Mouse (Mus musculus) cerebral cortex, adult 2 months (tissue): ENCODE data around the gene Traf7.

Experiments used
- WGBS: fragments of 180-500 bp; shearing (Covaris S2); methylation state at CpG from one replicate; pipeline ENCODE4 v1.1.7; 2018; 5-methylcytosine and 5-hydroxymethylcytosine counted together

The Traf7 gene

GRCm38 (mm10) chr17:24545247-24545646 lies 17.5 kb upstream of the Traf7 start:
- WGBS, result 74% methylated on average over 2 of the region's 2 CpGs

DNA sequence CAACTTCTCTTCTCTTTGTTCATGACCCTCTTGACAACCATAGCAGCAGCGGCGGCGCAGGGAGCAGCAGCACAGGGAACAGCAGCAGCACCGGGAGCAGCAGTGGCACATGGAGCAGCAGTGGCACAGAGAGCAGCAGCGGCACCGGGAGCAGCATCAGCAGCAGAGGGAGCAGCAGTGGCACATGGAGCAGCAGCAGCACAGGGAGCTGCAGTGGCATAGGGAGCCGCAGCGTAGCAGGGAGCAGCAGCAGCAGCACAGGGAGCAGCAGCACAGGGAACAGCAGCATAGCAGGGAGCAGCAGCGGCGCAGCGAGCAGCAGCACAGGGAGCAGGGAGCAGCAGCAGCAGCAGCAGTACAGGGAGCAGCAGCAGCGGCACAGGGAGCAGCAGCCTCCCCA lies 16.9 kb upstream of the Traf7 start:
- WGBS, result 17% methylated on average over 12 of the region's 12 CpGs

DNA sequence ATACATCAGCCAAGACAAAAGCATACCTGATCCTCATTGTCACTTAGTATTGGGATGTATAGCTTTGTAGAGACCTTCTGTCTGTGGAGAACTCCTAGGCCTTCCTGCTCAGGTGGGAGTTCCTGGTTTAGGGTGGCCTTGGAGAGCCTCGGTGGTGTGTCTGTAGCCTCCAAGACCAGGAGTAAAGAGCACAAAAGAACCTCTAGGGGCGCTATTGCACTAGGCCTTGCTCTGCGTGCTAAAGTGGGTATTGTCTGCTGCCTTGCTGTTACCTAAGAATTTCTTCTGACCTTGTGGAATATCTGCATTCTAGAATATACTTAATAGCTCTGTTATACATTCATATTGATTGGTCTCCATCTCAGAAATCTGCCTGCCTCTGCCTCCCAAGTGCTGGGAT lies 12.6 kb upstream of the Traf7 start:
- 9% methylated on average over 3 of the region's 3 CpGs for WGBS

DNA sequence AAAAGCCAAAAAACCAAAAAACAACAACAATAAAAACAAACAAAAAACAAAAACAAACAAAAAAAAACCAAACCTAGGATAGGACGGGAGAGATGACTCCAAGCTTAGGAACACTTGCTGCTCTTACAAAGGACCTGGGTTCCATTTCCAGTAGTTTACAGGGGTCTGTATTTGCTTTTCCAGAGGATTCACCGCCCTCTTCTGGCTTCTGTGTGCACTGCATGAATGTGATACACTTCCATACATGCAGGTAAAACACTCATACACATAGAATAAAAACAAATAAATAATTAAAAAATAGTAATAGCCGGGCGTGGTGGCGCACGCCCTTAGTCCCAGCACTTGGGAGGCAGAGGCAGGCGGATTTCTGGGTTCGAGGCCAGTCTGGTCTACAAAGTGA lies 11.2 kb upstream of the Traf7 start:
- 69% methylated on average over 8 of the region's 8 CpGs for WGBS

DNA sequence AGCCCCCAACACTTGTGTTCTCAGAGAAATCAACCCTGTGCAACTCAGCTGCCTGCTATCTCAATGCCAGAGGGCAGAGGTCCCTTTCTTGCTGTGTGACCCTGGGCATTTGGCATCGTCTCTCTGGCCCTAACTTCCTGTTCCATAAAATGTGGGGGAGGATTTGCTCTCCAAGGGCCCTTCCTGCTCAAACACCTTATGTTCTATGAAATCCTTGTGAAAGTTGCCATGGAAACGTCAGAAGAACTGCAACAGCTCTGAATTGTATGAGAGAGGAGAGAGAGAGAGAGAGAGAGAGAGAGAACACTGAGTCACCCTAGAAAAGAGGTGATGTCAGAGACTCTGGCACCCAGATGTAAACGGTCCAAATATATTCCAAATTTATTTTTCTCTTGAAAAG lies 9.8 kb upstream of the Traf7 start:
- 18% methylated on average over 3 of the region's 3 CpGs for WGBS

DNA sequence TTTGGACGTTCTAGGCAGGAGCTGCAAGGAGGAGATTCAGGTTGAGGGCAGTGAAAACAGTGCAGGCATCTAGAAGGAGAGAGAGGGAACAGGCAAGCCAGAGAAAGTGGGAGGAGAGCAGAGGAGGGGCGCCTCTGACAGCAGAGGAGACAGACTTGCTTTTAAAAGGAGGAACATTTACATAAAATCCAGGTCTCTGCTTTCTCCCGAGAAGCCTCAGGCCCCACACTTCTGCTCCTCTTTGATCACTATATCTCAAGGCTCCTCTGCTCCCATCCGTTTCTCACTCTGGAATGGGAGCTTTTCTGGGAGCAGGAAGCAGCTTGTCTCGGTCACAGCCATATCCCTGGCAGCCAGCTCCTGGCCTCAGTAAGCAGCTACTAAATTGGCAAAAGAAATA lies 7.6 kb upstream of the Traf7 start:
- 36% methylated on average over 5 of the region's 5 CpGs for WGBS

DNA sequence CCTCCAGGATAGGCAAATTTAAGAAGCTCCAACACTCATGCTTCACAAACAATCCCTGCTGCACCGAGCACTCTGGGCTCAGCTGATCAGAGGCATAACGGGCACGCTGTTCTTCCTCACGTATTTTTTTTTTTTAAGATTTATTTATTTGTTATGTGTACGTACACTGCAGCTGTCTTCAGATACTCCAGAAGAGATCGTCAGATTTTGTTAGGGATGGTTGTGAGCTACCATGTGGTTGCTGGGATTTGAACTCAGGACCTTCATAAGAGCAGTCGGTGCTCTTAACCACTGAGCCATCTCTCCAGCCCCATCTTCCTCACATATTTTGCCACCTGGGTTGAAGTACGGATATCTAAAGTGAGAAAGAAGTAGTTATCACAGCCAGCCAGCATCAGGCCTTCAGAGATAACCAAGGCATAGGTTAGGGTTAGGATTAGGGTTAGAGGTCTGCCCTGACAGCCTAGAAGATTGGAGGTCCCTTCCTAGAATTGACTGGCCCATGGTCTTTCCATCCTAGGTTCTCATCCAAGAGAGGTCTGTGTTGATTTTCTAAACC lies 6.5 kb upstream of the Traf7 start, which contains the start of gene Rab26:
Gene Rab26, minus strand, starts transcription at position 51 of the 559 bp plus-strand sequence.
- WGBS, result 65% methylated on average over 8 of the region's 8 CpGs

DNA sequence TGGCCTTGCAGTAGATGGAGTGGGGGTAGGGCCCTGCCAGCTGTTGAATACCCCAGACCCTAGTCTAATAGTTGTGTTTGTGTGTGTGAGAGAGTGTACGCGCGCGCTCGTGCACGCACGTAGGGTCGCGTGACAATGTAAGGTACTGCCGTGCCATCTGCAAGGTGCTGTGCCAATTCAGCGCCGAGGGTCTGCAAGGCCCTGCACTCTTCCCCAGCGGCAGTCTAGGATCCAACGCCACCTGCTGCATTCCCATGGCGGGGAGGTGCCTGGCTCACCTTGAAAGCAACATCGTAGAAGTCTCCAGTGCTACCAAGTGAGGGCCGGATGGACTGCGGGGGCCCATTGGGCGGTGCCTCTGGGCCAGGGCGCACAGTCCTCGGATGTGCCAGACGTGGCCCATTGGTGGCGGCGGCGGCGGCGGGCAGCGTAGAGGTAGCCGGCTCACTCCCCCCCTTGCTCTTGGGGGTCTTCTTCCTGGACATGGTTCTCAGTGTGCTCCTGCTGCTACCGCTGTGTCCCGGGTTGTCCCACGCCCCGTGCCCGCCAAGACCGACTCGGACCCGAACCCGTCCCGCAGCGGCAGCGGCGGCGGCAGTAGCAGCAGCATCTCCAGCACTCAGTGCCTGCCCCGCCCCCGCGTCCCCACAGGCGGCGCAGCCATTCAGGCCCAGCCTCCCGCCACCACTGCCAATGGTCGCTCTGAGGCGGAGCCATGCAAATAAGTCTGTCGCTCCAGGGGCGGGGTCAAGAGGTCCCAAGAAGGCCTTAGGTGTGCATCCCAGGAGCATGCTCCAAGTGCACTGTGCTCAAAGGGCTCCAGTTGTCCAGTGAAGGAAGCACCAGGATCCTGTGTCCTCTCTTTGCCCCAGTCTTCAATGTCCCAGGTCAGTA lies 5.6 kb upstream of the Traf7 start:
- 9% methylated on average over 53 of the region's 53 CpGs for WGBS

DNA sequence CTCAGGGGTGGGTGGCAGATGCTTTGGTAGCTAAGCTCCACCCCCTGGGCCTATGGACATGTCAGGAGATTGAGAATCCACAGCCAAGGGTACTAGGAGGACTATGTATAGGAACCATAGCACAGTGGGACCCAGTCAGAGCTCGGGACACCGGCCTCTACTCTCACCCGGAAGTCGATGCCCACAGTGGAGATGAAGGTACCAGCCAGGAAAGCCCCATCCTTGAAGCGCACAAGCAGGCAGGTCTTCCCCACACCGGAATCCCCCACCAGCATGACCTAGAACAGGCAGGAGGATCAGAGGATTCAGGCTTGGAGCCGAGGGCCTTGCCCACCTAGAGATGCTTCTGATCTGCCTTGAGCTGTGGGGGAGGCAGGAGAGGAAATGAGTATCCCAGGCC lies 4.3 kb upstream of the Traf7 start:
- whole genome bisulfite sequencing, result 75% methylated on average over 7 of the region's 7 CpGs

DNA sequence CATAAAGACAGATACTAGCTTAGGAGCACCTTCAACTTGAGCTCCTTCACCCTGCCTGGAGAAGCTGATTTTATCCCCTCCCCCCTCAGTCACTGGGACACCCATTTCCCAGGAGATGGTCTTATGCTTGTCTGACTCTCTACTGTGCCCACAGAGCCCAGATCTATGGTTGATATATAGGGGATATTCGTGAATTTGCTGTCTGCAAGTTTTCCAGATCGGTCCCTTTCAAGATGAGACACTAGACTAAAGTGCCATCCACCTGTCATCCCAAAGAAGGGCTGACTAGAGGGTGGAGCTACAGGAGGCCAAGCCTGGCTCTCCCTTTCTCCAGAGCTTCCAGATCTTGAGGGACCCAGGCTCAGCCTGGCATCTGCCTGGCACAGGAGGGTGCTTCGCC lies 3.3 kb upstream of the Traf7 start:
- WGBS, result 66% methylated on average over 3 of the region's 3 CpGs

GRCm38 (mm10) chr17:24530361-24531050 lies 2.8 kb upstream of the Traf7 start:
- WGBS, result 35% methylated on average over 8 of the region's 8 CpGs

DNA sequence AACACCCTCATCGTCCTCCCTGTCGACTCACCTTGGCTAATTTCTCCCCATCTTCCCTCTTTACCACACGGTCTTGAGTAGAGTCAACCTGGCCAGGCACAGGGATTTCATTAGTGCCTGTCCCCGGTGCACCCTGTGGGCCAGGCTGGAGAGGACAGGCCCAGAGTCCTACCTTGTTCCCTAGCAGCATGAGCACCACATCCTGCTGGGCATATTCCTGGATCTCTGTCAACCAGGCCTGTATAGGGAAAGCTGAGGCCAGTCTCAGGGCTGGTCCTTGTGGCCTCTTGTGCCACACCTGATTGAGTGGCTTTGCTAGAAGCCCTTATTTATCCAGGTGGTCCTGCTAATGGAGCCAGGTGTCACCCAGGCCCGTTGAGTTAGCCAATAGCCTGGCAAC lies 2.1 kb upstream of the Traf7 start:
- 28% methylated on average over 5 of the region's 5 CpGs for WGBS

GRCm38 (mm10) chr17:24529007-24529451 lies 1.3 kb upstream of the Traf7 start:
- 2% methylated on average over 4 of the region's 4 CpGs for WGBS

DNA sequence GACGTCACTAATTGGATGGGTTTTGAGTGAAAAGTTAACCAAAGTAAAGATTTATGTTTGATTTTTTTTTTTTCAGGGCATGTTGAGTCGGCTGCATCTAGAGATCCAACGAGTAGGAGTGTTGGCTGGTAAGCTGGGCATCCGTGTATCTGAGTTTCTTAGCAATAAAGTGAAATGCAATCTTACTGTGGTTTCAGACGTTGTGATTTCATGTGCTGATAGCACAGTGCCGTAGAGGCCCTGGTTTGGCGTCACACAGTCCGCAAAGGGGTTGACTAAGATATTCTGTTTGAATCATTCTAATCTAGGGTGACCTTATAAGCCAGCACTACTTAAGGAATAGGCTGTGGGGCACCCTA lies 801 bp upstream of the Traf7 start:
- WGBS, result under 1% methylated on average over 8 of the region's 8 CpGs

GRCm38 (mm10) chr17:24527315-24527714 lies 423 bp downstream of the Traf7 start:
- under 1% methylated on average over 19 of the region's 19 CpGs for WGBS

DNA sequence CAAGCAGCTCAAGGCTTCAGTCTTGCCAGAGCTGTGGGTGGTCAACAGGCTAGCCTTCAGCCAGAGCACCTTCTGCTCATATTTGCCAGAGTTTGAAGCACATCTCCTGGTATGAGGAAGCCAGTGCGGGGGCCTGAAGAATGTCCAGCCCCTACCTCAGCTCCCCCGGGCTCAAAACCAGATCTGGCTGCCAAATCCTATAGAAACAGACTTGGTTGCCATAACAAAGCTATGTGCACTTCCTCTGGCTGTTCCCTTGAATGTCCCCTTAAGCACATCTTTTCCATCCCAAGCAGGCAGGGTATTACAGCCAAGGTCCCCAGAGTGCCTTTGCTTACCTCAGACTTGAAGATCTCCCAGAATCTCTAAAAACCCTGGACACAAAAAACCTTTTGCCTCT lies 3.0 kb downstream of the Traf7 start:
- WGBS, result 40% methylated on average over 2 of the region's 2 CpGs

DNA sequence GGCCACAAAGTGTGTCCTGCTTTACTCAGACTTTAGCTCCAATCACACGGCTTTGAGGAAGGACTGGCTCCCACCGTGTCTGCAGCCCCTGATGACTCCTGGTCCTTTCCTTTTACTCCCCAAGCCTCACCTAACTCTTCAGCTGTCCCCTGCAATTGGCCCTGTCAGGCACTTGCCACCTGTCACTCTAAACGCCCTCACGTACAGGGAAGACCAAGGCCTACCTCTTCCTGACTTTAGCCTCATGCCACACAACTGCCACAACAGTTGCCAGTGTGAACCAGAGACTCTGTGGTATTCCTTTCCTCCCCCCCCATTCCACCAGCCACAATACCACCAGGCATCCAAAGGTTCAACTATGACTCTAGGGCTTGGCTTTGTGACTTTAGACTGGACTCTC lies 7.3 kb downstream of the Traf7 start:
- WGBS, result 87% methylated on average over 4 of the region's 4 CpGs

GRCm38 (mm10) chr17:24514270-24515257 lies 13.2 kb downstream of the Traf7 start:
- 63% methylated on average over 24 of the region's 24 CpGs for WGBS

GRCm38 (mm10) chr17:24513609-24514008 lies 14.1 kb downstream of the Traf7 start:
- WGBS, result 37% methylated on average over 5 of the region's 5 CpGs

- 54% methylated on average over 12 of the region's 12 CpGs for WGBS
Observed at GRCm38 (mm10) chr17:24507806-24508460, 19.8 kb downstream of the Traf7 start.

DNA sequence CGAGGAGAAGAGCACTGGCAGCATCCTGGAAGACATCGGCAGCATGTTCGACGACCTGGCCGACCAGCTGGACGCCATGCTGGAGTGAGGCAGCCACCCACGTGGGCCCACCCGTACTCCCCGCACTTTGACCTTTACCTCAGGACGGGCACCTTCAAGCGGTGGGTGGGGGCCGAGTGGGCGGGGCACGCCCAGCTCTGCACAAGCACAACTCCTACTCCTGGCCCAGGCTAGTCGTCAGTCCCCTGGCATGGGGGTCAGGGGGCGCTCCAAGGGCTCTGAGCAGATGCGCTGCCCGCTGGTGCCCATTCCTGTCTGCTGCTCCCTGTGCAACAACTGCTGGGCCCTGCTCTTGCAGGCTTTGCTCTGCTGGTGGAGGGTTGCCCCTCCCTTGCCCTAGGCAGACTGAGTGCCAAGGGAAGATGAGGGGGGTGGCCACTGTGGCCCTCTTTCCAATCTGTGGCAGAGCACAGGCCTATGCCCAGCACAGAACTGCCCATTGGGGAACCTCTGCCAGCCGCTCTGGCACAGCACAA lies 20.5 kb downstream of the Traf7 start:
- WGBS, result 45% methylated on average over 19 of the region's 19 CpGs
